Mouse (Mus musculus): ENCODE measurements around the gene Usp43. TPM values are rescaled to one million over a fixed set of nuclear protein-coding genes. Genes with fewer than 3 reads are reported as not detected.

The Usp43 gene
- polyA plus RNA-seq, 1 experiment from 2014 or later: 3.1 TPM

DNA sequence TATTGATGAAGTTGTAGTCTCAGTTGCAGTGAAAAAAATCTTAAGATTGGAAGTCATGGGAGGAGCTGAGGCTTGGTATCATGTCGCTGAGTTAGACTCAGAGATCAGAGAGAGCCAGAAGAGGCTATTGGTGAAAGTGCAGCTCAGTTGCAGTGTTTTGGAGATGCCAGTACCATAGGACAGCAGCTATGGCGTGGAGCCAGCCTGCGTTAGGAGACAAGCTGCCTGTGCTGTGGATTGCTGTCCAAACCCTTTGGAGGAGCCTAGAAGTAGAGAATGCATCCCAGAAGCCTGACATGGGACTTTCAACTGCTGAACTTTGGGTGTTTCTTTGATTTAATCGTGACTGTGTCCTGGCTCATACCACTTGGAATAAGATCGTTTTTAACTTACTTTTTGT lies 90.1 kb downstream of the Usp43 start:
- 0 out of 2 replicates have a peak, but pooled peaks have one; percentile 30 for ATAC-seq (ENCODE audit: low read depth)

DNA sequence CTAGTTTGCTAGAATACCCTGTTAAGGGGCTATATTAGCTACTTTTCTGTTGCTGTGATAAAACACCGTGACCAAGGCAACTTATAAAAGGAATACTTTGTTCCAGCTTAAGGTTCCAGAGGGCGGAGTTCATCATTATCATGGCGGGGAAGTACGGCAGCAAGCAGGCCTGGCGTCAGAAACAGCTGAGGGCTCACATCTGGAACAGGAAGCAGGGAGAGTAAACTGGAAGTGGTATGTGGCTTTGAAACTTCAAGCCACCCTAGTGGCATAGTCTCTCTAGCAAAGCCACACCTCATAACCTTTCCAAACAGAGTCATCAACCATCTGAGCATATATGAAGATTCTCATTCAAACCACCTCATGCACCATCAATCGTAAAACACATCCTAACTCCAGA lies 92.4 kb downstream of the Usp43 start:
- no peak overlapping the region for H3K4me2 ChIP-seq (ENCODE audit: low read depth, low read length)
- no peak for ATAC-seq (ENCODE audit: low read depth)
- peaks cover 7% of the 10 kb centered on the region for H3K4me1 ChIP-seq (replicated peaks; ENCODE audit: control insufficient read depth, insufficient read depth, low read length)
- H3K36me3 ChIP-seq (ENCODE audit: control insufficient read depth, insufficient read depth, low read length): no peaks in the 10 kb centered on the region
- H3K27ac ChIP-seq (ENCODE audit: low read length): no peak overlapping the region
- H3K9me3 ChIP-seq (ENCODE audit: control insufficient read depth, low read length): no peaks in the 10 kb centered on the region
- WGBS: 59% methylated on average over 6 of the region's 6 CpGs
- no peak overlapping the region for H3K9ac ChIP-seq (ENCODE audit: low read length)
- no peak overlapping the region for H3K4me3 ChIP-seq (ENCODE audit: low read length)
- no peaks in the 10 kb centered on the region for H3K27me3 ChIP-seq (ENCODE audit: control insufficient read depth, insufficient read depth, low read depth, low read length)

More for the DNA sequence above, 90.1 kb downstream of the Usp43 start:
- no peak overlapping the region for H3K4me3 ChIP-seq (ENCODE audit: low read length)
- H3K27me3 ChIP-seq (ENCODE audit: control insufficient read depth, insufficient read depth, low read depth, low read length): no peaks in the 10 kb centered on the region
- no peak overlapping the region for H3K4me2 ChIP-seq (ENCODE audit: low read depth, low read length)
- H3K9ac ChIP-seq (ENCODE audit: low read length): no peak overlapping the region
- no peak overlapping the region for H3K27ac ChIP-seq (ENCODE audit: low read length)
- no peaks in the 10 kb centered on the region for H3K36me3 ChIP-seq (ENCODE audit: control insufficient read depth, insufficient read depth, low read length)
- WGBS: 42% methylated on average over 5 of the region's 5 CpGs
- H3K4me1 ChIP-seq (replicated peaks; ENCODE audit: control insufficient read depth, insufficient read depth, low read length): peaks cover 12% of the 10 kb centered on the region
- no peaks in the 10 kb centered on the region for H3K9me3 ChIP-seq (ENCODE audit: control insufficient read depth, low read length)

- Histone ChIP-seq H3K4me2 (ENCODE audit: low read depth, low read length) (peak overlapping the region; percentile 29), H3K4me1 (replicated peaks; ENCODE audit: control insufficient read depth, insufficient read depth, low read length) (peaks cover 7% of the 10 kb centered on the region), H3K4me3 (ENCODE audit: low read length) (no peak overlapping the region), H3K9me3 (ENCODE audit: control insufficient read depth, low read length) (no peaks in the 10 kb centered on the region), H3K27me3 (ENCODE audit: control insufficient read depth, insufficient read depth, low read depth, low read length) (no peaks in the 10 kb centered on the region), H3K27ac (ENCODE audit: low read length) (peak overlapping the region; percentile 78), H3K9ac (ENCODE audit: low read length) (no peak overlapping the region), H3K36me3 (ENCODE audit: control insufficient read depth, insufficient read depth, low read length) (no peaks in the 10 kb centered on the region)
- 15% methylated on average over 12 of the region's 12 CpGs for WGBS
- peak; percentile 91 for ATAC-seq (ENCODE audit: low read depth)
These were observed 93.4 kb downstream of the Usp43 start for GRCm38 (mm10) chr11:67828360-67829059.

- H3K4me3 ChIP-seq (ENCODE audit: low read length): no peak overlapping the region
- WGBS: 83% methylated on average over 6 of the region's 6 CpGs
These were observed 100.4 kb downstream of the Usp43 start for GRCm38 (mm10) chr11:67821560-67821959.

DNA sequence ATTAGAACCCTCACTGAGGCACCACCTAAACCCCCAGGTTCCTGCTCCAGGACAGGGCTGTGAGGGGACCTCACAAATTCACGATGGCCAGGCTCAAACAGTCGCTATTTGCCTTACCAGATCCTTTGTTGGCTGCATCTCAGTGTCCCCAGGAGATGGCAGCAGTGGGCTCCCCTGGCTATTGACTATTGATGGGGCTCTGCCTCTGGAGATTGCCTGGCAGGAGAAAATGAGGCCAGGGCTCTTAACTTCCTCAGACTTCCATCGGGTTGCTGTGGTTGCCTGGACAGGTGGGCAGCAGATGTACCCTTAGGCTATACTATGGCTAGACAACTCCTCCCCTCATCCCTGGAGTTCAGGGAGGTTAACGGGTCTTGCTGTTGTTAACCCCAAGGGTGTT lies 101.7 kb downstream of the Usp43 start:
- Histone ChIP-seq H3K27me3 (ENCODE audit: control insufficient read depth, insufficient read depth, low read depth, low read length) (no peaks in the 10 kb centered on the region), H3K27ac (ENCODE audit: low read length) (no peak overlapping the region), H3K36me3 (ENCODE audit: control insufficient read depth, insufficient read depth, low read length) (no peaks in the 10 kb centered on the region), H3K4me3 (ENCODE audit: low read length) (no peak overlapping the region), H3K9ac (ENCODE audit: low read length) (no peak overlapping the region), H3K9me3 (ENCODE audit: control insufficient read depth, low read length) (no peaks in the 10 kb centered on the region), H3K4me2 (ENCODE audit: low read depth, low read length) (no peak overlapping the region), H3K4me1 (replicated peaks; ENCODE audit: control insufficient read depth, insufficient read depth, low read length) (peaks cover 3% of the 10 kb centered on the region)
- WGBS: 26% methylated on average over 4 of the region's 4 CpGs
- ATAC-seq (ENCODE audit: low read depth): peak; percentile 51; the same call in 1 of the 2 replicates

More at GRCm38 (mm10) chr11:67821560-67821959, 100.4 kb downstream of the Usp43 start:
- no peak overlapping the region for H3K4me2 ChIP-seq (ENCODE audit: low read depth, low read length)
- no peak overlapping the region for H3K9ac ChIP-seq (ENCODE audit: low read length)
- H3K4me1 ChIP-seq (replicated peaks; ENCODE audit: control insufficient read depth, insufficient read depth, low read length): peaks cover 3% of the 10 kb centered on the region
- no peaks in the 10 kb centered on the region for H3K27me3 ChIP-seq (ENCODE audit: control insufficient read depth, insufficient read depth, low read depth, low read length)
- H3K36me3 ChIP-seq (ENCODE audit: control insufficient read depth, insufficient read depth, low read length): no peaks in the 10 kb centered on the region
- no peak for ATAC-seq (ENCODE audit: low read depth)
- no peak overlapping the region for H3K27ac ChIP-seq (ENCODE audit: low read length)
- H3K9me3 ChIP-seq (ENCODE audit: control insufficient read depth, low read length): no peaks in the 10 kb centered on the region

GRCm38 (mm10) chr11:67819604-67820003 lies 102.3 kb downstream of the Usp43 start:
- 8% methylated on average over 5 of the region's 5 CpGs for WGBS

GRCm38 (mm10) chr11:67811535-67811934 lies 110.4 kb downstream of the Usp43 start:
- Histone ChIP-seq H3K27me3 (ENCODE audit: control insufficient read depth, insufficient read depth, low read depth, low read length) (no peaks in the 10 kb centered on the region), H3K9me3 (ENCODE audit: control insufficient read depth, low read length) (no peaks in the 10 kb centered on the region), H3K9ac (ENCODE audit: low read length) (no peak overlapping the region), H3K27ac (ENCODE audit: low read length) (no peak overlapping the region), H3K4me2 (ENCODE audit: low read depth, low read length) (no peak overlapping the region), H3K4me1 (replicated peaks; ENCODE audit: control insufficient read depth, insufficient read depth, low read length) (no peaks in the 10 kb centered on the region), H3K36me3 (ENCODE audit: control insufficient read depth, insufficient read depth, low read length) (no peaks in the 10 kb centered on the region), H3K4me3 (ENCODE audit: low read length) (no peak overlapping the region)
- 80% methylated on average over 6 of the region's 6 CpGs for WGBS
- no peak for ATAC-seq (ENCODE audit: low read depth)

More at GRCm38 (mm10) chr11:67819604-67820003, 102.3 kb downstream of the Usp43 start:
- Histone ChIP-seq H3K4me3 (ENCODE audit: low read length) (no peak overlapping the region), H3K4me1 (replicated peaks; ENCODE audit: control insufficient read depth, insufficient read depth, low read length) (peaks cover 3% of the 10 kb centered on the region), H3K36me3 (ENCODE audit: control insufficient read depth, insufficient read depth, low read length) (no peaks in the 10 kb centered on the region), H3K27me3 (ENCODE audit: control insufficient read depth, insufficient read depth, low read depth, low read length) (no peaks in the 10 kb centered on the region), H3K4me2 (ENCODE audit: low read depth, low read length) (peak overlapping the region; percentile 40), H3K9ac (ENCODE audit: low read length) (peak overlapping the region; percentile 36; the same call in 1 of the 2 replicates), H3K9me3 (ENCODE audit: control insufficient read depth, low read length) (no peaks in the 10 kb centered on the region), H3K27ac (ENCODE audit: low read length) (no peak overlapping the region)
- peak; percentile 47 for ATAC-seq (ENCODE audit: low read depth)

- H3K9ac ChIP-seq (ENCODE audit: low read length): no peak overlapping the region
- H3K4me3 ChIP-seq (ENCODE audit: low read length): no peak overlapping the region
- no peaks in the 10 kb centered on the region for H3K36me3 ChIP-seq (ENCODE audit: control insufficient read depth, insufficient read depth, low read length)
- no peak overlapping the region for H3K27ac ChIP-seq (ENCODE audit: low read length)
- ATAC-seq (ENCODE audit: low read depth): no peak
- 67% methylated on average over 5 of the region's 5 CpGs for WGBS
- no peak overlapping the region for H3K4me2 ChIP-seq (ENCODE audit: low read depth, low read length)
- H3K9me3 ChIP-seq (ENCODE audit: control insufficient read depth, low read length): no peaks in the 10 kb centered on the region
- no peaks in the 10 kb centered on the region for H3K4me1 ChIP-seq (replicated peaks; ENCODE audit: control insufficient read depth, insufficient read depth, low read length)
- H3K27me3 ChIP-seq (ENCODE audit: control insufficient read depth, insufficient read depth, low read depth, low read length): no peaks in the 10 kb centered on the region
These were observed 113.9 kb downstream of the Usp43 start for GRCm38 (mm10) chr11:67808051-67808450.

GRCm38 (mm10) chr11:67806832-67807597 lies 114.9 kb downstream of the Usp43 start:
- Histone ChIP-seq H3K27ac (ENCODE audit: low read length) (no peak overlapping the region), H3K36me3 (ENCODE audit: control insufficient read depth, insufficient read depth, low read length) (no peaks in the 10 kb centered on the region), H3K9ac (ENCODE audit: low read length) (no peak overlapping the region), H3K4me3 (ENCODE audit: low read length) (no peak overlapping the region), H3K4me2 (ENCODE audit: low read depth, low read length) (no peak overlapping the region), H3K9me3 (ENCODE audit: control insufficient read depth, low read length) (no peaks in the 10 kb centered on the region), H3K4me1 (replicated peaks; ENCODE audit: control insufficient read depth, insufficient read depth, low read length) (no peaks in the 10 kb centered on the region), H3K27me3 (ENCODE audit: control insufficient read depth, insufficient read depth, low read depth, low read length) (no peaks in the 10 kb centered on the region)
- ATAC-seq (ENCODE audit: low read depth): no peak
- 73% methylated on average over 11 of the region's 11 CpGs for WGBS
